Mouse (Mus musculus): ENCODE measurements around the gene Nt5c3b. TPM values are rescaled to one million over a fixed set of nuclear protein-coding genes. Genes with fewer than 3 reads are reported as not detected.
A peak's percentile ranks its signal among the peaks of the same experiment; 100 is the strongest.

Gene Nt5c3b
- total RNA-seq, 2 experiments from 2014 or later = 60.5 to 66.4 TPM

DNA sequence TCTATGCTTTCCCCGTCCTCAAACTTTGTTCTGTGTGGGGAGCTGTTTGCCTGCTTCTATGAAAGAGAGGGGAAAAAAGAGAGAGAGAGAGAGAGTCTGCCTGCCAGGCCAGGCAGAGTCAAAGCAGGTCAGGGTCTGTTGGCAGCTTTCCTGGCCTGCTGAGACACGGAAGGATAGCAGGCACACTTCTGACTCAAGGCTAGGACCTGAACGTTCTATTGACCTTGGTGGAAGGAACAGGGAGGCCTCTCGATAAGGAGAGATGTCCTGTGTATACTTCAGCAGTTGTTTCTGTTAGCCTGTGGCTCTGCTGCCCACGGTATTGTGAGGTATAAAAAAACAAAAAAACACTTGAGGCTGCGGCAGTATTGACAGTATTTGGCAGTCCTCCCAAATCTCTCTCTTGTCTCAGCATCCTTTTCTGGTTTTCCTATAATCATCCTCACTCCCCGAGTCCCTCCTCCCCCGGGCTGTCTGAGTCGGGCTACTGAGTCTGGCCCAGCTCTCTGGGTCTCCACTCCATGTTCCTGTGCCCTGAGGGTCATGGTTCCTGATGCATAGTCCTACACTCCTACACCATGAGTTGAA is 12.9 kb downstream of the Nt5c3b start:
- peak; percentile 39 to 52 for DNase-seq (ENCODE audit: low spot score in 2 of 2)

DNA sequence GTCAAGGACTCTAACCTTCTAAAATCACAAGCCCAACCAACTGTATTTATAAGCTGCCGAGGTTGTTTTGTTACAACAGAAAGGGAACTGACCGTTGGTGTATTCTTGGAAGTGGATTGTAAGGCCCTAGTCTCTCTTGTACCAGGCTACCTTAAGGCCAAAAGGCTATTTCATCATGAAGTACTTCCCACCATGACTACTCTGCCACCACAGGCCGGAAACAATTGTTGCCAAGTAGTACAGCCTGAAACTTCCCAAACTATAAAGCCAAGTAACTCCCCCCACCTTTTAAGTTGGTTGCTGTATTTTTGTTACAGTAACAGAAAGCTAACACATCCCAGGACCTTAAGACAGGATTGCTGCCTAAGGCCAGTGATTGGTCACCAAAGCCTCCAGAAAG is 14.8 kb downstream of the Nt5c3b start:
- no peak for DNase-seq (ENCODE audit: low spot score in 2 of 2)

DNA sequence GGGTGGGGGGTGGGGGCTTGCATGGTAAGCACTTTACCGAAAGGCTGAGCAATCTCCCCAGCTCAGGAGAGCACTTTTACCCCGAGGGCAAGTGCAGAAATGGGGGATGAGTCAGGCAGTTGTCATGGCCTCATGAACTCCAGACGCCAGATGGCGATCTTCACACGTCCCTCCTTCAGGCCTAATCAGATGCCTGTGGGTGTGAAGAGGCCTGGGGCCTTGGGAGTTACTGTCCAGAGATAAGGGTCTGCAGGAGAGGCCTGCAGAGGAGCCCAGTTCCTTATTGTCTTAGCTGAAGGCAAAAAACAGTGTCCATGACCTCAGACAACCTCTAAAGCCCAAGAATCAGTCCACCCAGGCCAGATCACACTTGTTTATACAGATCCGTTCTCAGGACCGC is 15.8 kb downstream of the Nt5c3b start:
- peak; percentile 68 to 80 for DNase-seq (ENCODE audit: low spot score in 2 of 2)

DNA sequence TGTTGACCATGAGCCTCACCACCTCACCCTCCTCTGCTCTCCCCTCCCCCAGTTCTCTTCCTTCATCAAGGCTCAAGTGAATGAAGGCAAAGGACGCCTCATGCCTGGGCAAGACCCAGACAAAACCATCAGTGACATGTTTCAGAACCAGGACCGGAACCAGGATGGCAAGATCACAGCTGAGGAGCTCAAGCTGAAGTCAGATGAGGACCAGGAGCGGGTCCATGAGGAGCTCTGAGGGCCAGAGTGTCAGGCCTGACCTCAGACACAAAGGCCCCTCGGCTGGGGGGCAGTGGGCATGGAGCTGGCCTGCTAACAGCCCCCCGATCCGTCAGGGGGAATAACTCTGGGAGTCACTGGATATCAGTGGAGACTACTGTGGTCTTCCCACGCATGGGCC is 17.8 kb downstream of the Nt5c3b start:
- DNase-seq (ENCODE audit: low spot score in 2 of 2) = no peak

DNA sequence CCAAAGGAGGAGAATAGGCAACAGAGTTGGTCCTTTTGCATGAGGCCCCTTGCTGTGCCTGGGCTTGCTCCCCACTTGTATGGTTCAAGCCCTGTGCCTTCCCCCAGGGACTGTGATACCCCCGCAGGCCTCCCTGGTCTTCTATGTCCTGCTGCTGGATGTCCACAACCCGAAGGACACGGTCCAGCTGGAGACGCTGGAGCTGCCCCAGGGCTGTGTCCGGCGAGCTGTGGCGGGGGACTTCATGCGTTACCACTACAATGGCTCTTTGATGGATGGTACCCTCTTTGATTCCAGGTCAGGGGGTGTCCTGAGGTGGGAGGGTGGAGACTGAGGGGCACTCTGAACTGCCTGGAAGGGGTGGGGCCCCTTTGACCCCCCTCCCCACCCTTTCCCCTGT is 20.1 kb downstream of the Nt5c3b start:
- DNase-seq (ENCODE audit: low spot score in 2 of 2) = no peak

DNA sequence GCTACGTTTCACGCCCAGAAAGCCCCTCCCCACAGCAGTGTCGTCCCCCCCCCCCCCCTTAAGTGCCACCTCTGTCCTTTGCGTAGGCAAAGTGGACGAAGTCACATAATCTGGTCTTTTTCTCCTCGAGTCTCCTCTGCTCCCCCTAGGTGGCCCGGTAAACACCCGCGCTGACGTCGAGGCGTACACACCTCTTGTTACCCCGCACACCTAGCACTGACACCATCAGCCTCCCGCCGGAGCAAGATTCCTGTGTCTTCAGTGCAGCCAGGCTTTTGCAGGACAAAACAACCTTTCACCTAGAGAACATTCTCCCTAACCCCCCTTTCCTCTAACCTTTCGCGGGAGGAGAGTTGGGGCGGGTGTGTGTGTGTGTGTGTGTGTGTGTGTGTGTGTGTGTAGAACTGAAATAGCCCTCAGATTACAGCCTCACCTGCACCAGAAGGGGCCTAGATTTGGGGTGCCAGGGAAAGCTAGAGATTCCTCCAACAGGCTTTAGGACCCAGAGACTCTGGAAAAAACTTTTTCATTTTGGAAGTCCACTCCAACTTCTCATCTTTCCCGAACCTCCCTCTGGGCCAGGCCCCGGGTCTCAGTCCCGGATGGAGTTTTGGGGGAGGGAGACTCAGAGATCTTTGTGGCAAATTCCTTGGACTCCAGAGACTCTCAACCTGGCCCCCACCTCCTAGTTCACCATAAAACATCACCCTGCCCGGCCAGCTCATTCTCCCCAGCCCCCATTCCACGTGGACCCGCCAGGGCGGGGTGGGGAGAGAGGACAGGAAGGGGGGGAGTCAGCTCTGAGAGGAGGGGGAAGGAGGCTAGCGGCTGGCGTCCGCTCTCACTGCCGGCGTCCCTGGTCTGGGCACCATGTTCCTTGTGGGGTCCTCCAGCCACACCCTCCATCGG is 26.4 kb downstream of the Nt5c3b start, which contains the start of gene Fkbp10:
Fkbp10 (plus strand) TSS at position 784 of the 909 bp plus-strand sequence.
- DNase-seq (ENCODE audit: low spot score in 2 of 2) = peak in 1 of 2 experiments; percentile 42

DNA sequence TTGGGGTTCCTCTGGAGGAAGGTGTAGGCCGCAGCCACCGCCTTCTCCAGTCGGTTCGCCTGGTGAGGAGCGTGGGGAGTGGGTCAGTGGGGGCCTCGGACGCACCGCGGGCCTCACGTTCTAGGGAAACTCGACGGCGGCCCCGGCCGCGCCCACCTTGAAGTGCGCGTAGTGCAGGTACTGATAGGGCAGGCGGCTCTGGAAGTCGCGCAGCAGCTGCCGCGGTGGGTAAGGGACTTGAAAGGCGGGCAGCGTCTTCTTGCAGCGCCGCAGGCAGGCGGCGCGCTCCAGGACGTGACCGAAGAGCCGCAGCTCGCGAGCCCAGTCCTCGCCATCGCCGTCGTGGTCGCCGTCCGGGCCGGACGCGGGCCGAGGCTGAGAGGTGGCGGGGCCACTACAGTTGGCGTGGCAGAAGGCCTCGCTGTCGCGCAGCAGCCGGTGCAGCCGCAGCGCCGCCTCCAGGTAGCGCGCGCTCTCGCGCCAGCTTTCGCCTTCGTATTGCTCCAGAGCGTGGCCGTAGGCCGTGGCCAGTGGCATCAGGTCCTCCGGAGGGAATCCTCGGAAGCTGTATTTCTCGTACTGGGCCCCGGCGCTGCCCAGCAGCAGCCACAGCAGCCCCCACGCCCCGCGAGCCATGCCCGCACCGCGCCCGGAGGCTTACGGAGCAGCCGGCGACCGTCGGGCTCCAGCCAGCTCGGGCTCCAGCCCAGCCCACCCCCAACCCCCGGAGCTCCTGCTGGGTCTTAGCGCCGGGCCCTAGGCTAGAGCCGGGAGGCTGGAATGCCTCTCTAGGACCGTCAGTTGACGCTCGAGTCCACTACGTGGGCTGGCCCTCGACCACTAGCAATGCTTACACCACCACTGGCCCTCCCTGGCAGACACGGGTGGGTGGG is 27.3 kb downstream of the Nt5c3b start, which contains the start of gene P3h4:
P3h4 (minus strand) TSS at position 816 of the 893 bp plus-strand sequence.
- DNase-seq (ENCODE audit: low spot score in 2 of 2) = peak; percentile 78 to 83

DNA sequence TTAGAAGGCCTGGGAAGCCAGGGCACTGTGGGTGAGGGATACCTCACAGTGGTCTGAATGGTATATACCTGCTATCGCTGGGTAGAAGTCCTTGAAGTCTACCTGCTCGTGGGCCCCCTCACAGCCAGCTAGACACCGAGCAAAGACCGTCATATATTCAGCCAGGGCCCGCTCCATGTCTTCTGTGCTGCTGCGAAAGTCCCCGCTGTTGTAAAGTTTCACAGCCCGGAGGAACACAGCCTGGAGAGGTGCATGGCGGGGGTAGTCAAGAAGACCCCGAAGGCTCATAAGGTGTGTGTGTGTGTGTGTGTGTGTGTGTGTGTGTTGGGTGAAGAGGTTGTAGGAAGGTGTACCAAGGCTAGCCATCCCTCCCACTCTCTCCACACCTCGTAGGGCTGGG is 28.1 kb downstream of the Nt5c3b start:
- no peak for DNase-seq (ENCODE audit: low spot score in 2 of 2)

DNA sequence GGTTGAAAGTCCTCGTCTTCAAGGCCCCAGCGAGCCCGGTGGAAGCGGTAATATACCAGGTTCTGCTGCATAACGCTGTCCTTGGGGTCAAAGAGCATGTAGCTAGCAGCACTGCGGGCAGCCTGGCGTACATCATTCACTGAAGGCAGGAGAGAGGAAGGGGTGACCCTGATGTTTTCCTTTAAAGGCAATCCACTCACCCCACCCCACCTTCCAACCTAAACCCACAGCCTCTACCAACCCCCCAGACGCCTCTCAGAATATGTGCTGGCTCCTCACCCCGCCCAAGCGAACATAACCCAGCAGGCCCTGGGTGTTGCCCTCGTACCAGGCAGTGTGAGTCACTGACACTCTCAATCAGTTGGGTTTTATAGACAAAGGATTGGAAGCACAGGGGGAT is 29.9 kb downstream of the Nt5c3b start:
- no peak for DNase-seq (ENCODE audit: low spot score in 2 of 2)

DNA sequence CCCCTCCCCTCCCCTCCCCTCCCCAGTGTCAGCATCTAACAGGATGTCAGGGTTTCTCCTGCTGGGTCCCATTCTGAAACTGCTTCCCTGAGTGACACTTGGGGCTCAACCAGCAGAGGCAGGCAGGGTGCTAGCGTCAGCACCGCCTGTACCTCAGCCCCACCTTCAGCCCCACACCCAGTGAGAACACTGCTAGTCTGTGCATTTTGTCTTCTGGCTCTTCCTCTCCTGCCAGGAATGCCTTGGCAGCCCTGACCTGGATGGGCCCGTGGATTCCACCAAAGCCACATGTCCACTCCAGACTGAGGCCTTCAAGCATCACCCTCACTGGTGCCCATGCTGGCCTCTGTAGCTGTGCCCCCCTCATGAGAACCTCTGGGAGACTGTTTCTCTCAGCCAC is 31.9 kb downstream of the Nt5c3b start:
- DNase-seq (ENCODE audit: low spot score in 2 of 2) = no peak

DNA sequence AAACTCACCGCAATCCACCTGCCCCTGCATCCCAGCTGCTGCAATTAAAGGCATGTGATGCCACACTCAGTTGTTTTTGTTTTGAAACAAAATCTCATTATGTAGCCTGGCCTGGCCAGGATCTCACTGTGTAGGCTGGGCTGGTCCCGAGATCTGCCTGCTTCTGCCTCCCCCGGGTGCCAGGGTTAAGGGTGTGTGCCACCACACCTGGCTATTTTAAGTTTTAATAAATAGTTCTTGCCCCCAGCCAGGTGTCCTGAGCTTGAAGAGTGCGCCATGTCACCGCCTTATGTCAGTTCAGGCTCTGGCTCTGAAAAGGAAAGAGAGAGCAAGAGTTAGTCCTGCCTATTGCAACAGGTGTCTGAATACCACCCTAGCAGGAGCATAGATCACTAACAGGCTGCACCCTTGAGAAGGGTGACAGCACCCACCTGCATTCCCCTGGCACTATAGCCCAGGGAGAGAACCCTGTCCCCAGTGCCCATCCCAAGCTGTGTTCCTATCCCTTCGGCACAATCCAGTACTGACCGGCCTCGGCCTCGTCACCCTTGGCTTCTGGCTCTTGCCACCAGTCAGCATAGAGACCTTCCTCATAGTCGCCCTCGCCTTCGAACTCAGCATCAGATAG is 32.7 kb downstream of the Nt5c3b start:
- no peak for DNase-seq (ENCODE audit: low spot score in 2 of 2)

DNA sequence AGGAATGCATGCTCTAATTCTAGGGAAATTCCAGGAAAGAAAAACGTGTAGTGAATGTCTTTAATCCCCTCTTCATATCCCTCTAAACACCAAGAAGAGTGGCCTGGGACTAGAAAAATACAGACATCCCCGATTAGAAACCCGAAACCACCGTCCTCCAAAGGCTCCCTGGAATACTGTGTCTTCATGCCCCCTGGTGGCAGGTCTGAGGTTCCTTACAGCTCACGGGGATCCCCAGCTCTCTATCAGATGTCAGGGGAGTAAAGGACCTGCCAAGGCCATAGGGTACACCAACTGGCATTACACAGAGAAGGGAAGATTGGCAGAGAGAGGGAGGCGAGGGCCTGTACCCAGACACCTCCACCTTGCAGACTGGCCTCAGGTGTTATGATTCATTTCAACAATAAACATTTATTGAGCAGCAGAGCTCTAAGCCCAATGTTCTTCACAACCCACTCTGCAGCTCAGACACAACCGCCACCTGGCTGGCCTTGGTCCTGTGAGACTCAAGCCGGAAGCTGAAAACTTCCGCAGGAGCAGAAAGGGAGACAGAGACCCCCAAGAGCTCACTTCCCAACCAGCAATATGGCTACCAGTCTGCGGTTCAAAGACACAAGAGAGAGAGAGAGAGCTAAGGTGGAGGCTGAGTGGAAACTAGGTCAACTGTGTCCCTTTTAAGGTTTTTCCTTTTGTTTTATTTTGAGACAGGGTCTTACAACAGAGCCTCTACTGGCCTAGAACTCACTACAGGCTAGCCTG is 33.4 kb downstream of the Nt5c3b start:
- peak; percentile 64 to 77 for DNase-seq (ENCODE audit: low spot score in 2 of 2)

DNA sequence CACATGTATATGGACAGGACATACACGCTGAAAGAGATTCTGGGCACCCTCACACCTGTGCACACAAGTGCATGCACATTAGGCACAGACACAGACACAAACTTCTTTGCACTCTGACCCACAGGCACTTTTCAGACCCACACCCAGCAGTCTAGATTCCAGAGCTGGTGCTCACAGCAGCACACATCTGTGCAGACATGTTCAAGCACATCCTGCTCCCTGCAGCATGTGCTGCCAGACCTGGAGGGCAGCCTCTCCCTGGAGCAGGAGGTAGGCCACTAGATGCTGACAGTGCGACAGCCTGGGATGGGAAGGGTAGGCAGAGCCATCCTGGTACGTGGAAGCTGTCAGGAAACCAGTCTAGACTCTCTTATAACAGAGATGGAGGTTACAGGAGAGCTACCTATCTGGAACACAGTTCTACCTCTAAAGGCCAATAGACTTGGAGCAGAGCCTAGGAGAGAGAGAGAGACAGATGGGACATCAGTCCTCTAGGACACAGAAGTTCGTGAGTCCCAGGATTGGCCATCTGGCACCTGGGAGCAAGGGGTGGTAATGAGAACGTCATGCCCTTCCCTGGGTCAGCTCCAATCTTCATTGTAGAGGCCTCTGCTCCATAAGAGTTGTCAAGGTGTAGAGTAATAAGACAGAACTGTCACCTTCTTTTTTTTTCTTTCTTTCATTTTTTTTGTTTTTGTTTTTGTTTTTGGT is 34.5 kb downstream of the Nt5c3b start:
- DNase-seq (ENCODE audit: low spot score in 2 of 2) = no peak

DNA sequence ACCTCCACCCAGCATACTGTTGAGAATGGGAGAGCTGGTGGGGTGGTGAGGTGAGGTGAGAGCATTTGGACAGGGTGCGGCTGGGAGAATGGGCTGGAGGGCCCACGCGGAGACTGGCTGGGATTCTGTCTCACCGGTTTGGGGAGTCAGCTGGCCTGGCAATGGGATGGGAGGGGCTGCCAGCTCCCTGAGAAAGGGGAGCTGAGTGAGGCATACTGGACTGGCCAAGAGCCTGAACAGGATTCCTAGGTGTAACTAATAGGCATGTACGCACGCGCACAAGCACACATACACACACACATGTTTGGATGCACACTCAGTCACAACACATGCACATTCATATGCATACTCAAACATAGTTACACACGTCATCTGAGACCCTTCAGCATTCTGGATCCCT is 35.3 kb downstream of the Nt5c3b start:
- DNase-seq (ENCODE audit: low spot score in 2 of 2) = no peak

DNA sequence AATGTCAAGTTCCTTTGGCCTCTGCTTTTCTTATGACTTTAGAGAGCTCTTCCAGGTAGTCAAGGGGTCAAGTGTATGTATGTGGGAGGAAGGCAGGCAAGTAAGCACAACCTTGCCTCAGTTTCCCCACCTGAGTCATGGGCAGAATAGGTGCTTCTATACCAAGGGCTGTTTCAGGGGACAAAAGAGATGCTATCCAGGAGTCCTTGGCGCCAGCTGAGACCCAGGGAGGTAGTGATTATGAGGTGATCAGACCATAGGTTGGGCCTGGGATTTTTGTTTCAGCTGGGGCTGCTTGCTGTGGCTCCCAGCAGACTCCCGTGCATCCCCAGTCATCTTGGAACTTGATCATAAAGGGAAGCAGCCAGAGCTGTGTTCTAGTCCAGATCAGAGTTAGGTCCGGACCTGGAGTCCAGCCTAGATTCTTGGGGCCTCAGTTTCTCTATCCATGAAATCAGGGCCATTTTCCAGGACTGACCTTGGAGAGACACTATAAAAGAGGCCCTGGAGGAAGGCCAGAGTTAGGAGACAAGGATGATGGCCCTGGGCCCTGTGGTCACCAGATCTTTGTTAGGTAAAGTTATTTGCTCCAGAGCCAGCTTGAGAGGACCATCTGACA is 37.0 kb downstream of the Nt5c3b start:
- DNase-seq (ENCODE audit: low spot score in 2 of 2) = no peak

DNA sequence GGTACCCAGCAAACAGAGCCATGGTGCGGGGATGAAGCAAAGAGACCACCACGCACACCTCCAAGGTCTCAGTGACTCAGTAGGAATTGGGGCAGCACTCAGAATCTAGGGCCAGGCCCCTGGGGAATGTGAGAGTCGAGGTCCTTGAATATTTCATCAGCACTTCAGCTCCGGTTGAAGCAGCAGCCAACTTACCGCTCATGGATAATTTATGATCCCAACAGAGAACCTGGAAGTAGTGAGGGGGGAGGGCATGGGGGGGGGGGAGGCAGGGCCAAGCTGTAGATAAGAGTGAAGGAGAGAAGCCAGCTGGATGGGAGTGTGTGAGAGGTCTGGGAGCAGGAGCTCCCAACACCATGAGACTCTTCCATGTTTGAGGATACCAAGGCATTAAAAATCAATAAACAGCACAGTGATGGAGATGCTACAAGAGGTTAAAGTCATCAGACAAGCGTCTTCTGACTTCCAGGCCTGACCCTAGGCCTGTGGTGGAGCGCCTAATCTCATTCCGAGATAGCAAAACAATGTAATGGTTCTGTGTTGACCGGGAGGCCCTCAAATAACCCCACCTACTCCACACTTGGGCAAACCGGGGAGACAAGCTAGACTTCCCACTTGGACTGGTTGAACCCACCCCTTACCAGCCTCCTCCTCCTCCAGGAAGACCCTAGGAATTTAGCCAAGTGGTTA is 38.0 kb downstream of the Nt5c3b start:
- DNase-seq (ENCODE audit: low spot score in 2 of 2) = no peak

DNA sequence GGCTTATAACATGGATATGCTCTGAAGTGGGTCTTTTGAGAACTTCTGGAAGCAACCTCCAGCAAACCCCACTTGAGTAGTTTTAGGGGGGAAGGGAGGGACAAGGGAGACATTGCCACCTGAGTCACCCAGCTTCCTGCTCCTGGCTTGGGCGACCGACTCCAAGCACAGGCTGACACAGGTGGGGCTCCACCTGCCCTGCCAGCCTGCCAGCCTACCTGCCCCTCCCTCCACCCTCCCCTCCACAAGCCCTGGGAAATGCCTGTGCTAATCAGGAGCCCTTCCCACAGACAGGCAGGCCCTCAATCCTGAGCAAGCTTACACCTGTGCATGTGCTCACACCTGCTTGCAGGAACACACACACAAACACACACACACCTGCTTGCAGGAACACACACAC is 38.9 kb downstream of the Nt5c3b start:
- no peak for DNase-seq (ENCODE audit: low spot score in 2 of 2)

DNA sequence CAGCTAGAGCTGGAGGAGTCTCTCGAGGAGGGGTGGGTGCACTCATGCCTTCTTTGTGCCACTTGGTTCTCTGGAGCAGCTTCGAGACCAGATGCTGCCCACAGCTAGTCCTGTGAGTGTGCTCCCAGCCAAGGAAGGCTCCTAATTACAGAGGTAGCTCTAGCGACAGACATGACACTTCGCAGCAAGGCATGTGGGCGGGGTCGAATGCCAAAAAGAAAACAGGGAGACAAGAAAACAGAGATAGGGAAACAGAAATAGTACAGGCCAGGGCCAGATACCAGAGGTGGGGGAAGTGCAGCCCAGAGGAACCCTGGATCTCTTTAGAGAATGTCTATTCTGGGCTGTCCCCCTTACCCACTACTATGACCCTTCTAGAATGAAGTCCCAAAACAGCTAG is 39.4 kb downstream of the Nt5c3b start:
- DNase-seq (ENCODE audit: low spot score in 2 of 2) = no peak

DNA sequence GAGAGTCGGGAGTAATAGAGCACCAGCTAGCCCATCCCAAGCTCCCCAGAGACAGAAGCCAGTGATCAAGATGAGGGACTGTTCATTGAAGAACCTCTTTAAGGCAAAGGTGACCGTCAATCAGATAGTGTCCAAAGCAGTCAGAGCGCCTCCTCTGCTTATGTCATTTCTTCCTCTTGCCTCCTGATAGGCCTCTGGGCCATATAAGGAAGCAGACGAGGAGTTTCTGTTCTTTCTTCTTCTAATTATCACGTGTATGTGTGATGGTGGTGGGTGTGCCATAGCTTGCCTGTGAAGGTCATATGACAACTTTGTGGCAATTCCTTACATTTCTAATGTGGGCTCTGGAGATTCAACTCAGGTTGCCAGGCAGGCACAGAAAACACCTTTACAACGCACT is 40.8 kb downstream of the Nt5c3b start:
- DNase-seq (ENCODE audit: low spot score in 2 of 2) = no peak
